Mouse (Mus musculus) stomach, postnatal 0 days (tissue): ENCODE measurements at regions not wholly inside any gene's neighbourhood (a gene's known extent, or its start where the extent isn't known, plus 50 kb on each side); places are given as distances from the start of the nearest gene placed in this dataset.

Source experiments
- ATAC-seq: fragments of 200-750 bp; cut with Nextera tagmentation; 2 replicates; pipeline ENCODE4 v1.8.0; 2017; ENCODE audit not compliant: low FRiP score, low TSS enrichment
- DNase-seq: peaks from one replicate; pipeline ENCODE4 v3.0.0-alpha.2; 2016; ENCODE audit warnings: low spot score
- H3K27ac ChIP-seq: fragments of 300-500 bp; sonication (generic); replicated peaks from 2 replicates; pipeline ENCODE4 v1.5.1; 2014; ENCODE audit warnings: mild to moderate bottlenecking, control low read depth
- H3K27me3 ChIP-seq: fragments of 300-500 bp; sonication (generic); 2 replicates; pipeline ENCODE4 v1.6.1; 2014; ENCODE audit warnings: low read length; ENCODE audit not compliant: control insufficient read depth, insufficient read depth
- H3K36me3 ChIP-seq: fragments of 300-500 bp; sonication (generic); 2 replicates; pipeline ENCODE4 v1.6.1; 2014; ENCODE audit warnings: low read length, mixed read lengths; ENCODE audit not compliant: control insufficient read depth, insufficient read depth
- H3K4me1 ChIP-seq: fragments of 300-500 bp; sonication (generic); replicated peaks from 2 replicates; pipeline ENCODE4 v1.6.1; 2014; ENCODE audit warnings: antibody characterized with exemption; ENCODE audit not compliant: control insufficient read depth, insufficient read depth
- H3K4me2 ChIP-seq: fragments of 300-500 bp; sonication (generic); replicated peaks from 2 replicates; pipeline ENCODE4 v1.6.1; 2014; ENCODE audit warnings: low read depth, mild to moderate bottlenecking, control low read depth, moderate library complexity
- H3K4me3 ChIP-seq: fragments of 300-500 bp; sonication (generic); 2 replicates; pipeline ENCODE4 v1.5.1; 2014; ENCODE audit warnings: low read depth, low read length, control low read depth
- H3K9ac ChIP-seq: fragments of 300-500 bp; sonication (generic); 2 replicates; pipeline ENCODE4 v1.6.1; 2014; ENCODE audit warnings: mild to moderate bottlenecking, low read length, control low read depth, mixed read lengths
- H3K9me3 ChIP-seq: fragments of 300-500 bp; sonication (generic); 2 replicates; pipeline ENCODE4 v1.6.1; 2016; ENCODE audit warnings: low read length; ENCODE audit not compliant: control insufficient read depth
- CTCF ChIP-seq: IDR thresholded peaks from 2 replicates; pipeline ENCODE4 v1.5.1; 2016; ENCODE audit warnings: antibody characterized with exemption, low read depth, mild to moderate bottlenecking, moderate library complexity
- EP300 ChIP-seq: optimal IDR thresholded peaks from 2 replicates; pipeline ENCODE3; 2016; ENCODE audit warnings: antibody characterized with exemption
- WGBS: fragments of 180-500 bp; shearing (Covaris S2); extraction: QIAGEN DNeasy Blood & Tissue Kit; methylation state at CpG from one replicate; pipeline ENCODE4 v1.1.7; 2014; 5-methylcytosine and 5-hydroxymethylcytosine counted together

DNA sequence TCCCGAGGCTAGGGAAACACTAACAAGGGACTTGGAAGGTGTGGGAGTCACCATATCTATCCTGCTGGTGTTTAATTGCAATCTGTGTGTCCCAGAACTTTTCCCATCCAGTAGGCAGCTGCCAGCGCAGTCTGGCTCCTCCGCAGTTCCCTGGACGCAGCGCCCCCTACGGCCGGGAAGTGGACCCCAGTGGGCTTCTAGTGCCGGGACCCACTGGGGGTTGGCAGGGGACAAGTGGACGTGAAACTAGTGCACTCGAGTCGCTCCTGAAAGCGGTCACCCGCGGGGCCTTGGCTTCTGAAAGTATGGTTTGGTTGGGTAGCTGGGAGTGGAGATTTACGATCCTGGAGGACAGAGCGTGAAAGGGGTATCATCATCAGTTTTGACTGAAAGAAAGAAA is 101.2 kb upstream of the Zic3 start:
- peak; percentile 28; the same call in 1 of the 2 replicates for TF ChIP-seq CTCF
- TF ChIP-seq EP300 = no peak
- H3K9ac ChIP-seq = no peak overlapping the region
- H3K27me3 ChIP-seq = no peaks in the 10 kb centered on the region
- H3K4me3 ChIP-seq = no peak overlapping the region
- no peaks in the 10 kb centered on the region for H3K36me3 ChIP-seq
- DNase-seq = peak; percentile 16
- ATAC-seq = no peak
- H3K27ac ChIP-seq = no peak overlapping the region
- 14% methylated on average over 16 of the region's 16 CpGs for WGBS
- no peaks in the 10 kb centered on the region for H3K9me3 ChIP-seq
- H3K4me2 ChIP-seq = no peak overlapping the region
- no peaks in the 10 kb centered on the region for H3K4me1 ChIP-seq

DNA sequence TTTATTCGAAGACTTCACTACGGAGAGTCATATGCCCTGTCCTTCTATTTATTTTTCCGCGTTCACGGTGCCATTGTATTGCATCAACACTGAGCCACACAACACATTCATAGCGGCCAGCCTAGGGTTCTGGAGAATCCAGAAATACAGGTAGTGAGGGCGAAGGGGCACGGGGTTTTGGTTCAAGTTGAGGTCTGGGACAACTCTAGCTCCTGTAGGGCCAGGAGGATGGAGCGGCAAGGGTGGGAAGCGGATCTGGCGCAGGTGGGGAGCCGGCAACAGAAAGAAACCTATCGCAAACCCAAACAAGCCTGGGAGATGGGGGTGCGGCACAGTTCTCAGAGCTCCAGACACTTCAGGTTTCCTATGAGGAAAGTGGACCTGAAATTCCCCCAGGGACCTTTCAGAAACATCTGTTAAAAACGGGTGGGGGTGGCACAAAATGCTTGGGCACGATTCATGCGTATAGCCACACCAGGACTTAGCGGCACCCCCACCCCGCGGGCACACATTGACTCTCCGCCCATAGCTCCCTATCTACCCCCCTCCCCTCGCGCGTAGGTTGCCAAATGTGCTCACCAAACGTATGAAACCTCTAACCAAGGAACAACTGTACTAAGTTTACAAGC is 100.6 kb upstream of the Zic3 start:
- Histone ChIP-seq H3K4me1 (no peaks in the 10 kb centered on the region), H3K36me3 (no peaks in the 10 kb centered on the region), H3K4me3 (no peak overlapping the region), H3K9me3 (no peaks in the 10 kb centered on the region), H3K27ac (no peak overlapping the region), H3K4me2 (no peak overlapping the region), H3K27me3 (no peaks in the 10 kb centered on the region), H3K9ac (no peak overlapping the region)
- ATAC-seq = no peak
- TF ChIP-seq EP300 = no peak
- no peak for TF ChIP-seq CTCF
- DNase-seq = no peak
- WGBS = 17% methylated on average over 25 of the region's 25 CpGs

DNA sequence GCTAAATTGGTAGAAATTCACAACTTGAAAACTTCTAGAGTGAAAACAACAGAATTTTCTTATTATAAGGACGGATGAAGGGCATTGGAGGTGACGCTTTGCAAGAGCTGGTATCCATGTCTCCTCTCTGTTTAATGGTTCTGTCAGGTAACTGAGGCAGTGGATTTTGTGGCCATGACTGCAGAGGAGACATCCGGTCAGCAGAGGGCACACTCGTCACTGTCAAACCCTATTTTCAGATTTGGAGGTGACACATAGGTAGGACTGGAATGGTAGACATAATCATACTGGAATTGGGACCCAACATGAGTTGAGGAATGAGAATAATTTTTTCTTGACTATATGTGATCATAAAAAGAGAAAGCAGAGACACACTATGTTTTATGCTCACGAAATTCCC is 98.7 kb upstream of the Zic3 start:
- Histone ChIP-seq H3K4me3 (no peak overlapping the region), H3K9me3 (no peaks in the 10 kb centered on the region), H3K4me1 (no peaks in the 10 kb centered on the region), H3K9ac (no peak overlapping the region), H3K36me3 (no peaks in the 10 kb centered on the region), H3K27ac (no peak overlapping the region), H3K27me3 (no peaks in the 10 kb centered on the region), H3K4me2 (no peak overlapping the region)
- DNase-seq (peak; percentile 36), ATAC-seq (no peak)
- WGBS = 31% methylated on average over 5 of the region's 5 CpGs
- TF ChIP-seq CTCF (peak; percentile 65), EP300 (no peak)

DNA sequence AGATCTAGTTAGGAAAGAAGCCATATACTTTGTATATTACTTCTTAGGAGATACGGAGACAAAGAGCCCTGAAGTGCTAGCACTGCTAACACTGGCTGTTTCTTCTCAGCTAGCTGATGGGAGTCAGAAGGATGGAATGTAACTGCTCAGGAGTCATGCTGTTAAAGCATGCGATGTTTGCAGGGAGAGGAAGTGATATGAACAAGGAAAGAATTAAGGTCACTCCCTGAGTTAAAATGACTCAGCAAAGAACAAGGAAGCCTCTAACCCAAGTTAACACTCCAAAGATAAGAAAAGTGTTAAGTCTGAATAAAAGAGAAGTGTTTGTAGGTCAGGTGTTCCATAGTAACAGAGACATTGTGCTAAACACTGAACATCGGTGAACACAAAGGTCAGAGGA is 86.9 kb upstream of the Zic3 start:
- Histone ChIP-seq H3K27ac (no peak overlapping the region), H3K4me1 (no peaks in the 10 kb centered on the region), H3K4me2 (no peak overlapping the region), H3K36me3 (no peaks in the 10 kb centered on the region), H3K9ac (no peak overlapping the region), H3K4me3 (no peak overlapping the region), H3K9me3 (no peaks in the 10 kb centered on the region), H3K27me3 (no peaks in the 10 kb centered on the region)
- no peak for DNase-seq
- ATAC-seq = peak; percentile 92
- TF ChIP-seq CTCF (no peak), EP300 (no peak)
- 34% methylated on average over 3 of the region's 3 CpGs for WGBS

DNA sequence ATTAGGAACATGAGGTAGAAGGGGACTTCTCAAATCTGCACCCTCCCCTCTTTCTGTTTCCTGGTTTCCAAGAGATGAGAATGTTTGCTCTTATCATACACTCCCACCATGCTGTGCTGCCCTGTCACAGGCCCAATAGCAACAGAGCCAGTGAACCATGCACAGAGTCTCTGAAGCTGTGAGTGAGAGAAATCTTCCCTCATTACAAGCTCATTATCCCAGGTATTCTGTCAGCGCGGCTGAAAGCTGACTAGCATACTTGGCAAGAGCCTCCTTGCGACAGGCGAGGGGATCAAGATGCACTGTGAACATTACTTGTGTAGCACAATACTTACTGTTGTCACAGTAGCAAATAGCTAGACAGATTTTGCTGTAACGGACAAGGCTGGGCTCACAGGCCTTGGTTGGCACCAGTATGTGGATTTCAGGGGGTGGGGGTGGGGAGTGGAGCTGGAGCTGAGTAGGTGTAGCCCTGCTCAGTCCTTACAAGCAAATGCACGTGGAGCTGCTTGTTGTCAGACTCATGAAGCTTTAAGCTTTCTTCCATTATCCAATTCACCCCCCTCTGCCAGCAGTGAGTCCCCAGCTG is 84.2 kb upstream of the Zic3 start:
- ATAC-seq = no peak
- Histone ChIP-seq H3K9ac (no peak overlapping the region), H3K4me3 (no peak overlapping the region), H3K4me1 (no peaks in the 10 kb centered on the region), H3K36me3 (no peaks in the 10 kb centered on the region), H3K9me3 (no peaks in the 10 kb centered on the region), H3K4me2 (no peak overlapping the region), H3K27me3 (no peaks in the 10 kb centered on the region), H3K27ac (no peak overlapping the region)
- DNase-seq = no peak
- TF ChIP-seq EP300 (no peak), CTCF (no peak)
- WGBS = 47% methylated on average over 6 of the region's 6 CpGs

DNA sequence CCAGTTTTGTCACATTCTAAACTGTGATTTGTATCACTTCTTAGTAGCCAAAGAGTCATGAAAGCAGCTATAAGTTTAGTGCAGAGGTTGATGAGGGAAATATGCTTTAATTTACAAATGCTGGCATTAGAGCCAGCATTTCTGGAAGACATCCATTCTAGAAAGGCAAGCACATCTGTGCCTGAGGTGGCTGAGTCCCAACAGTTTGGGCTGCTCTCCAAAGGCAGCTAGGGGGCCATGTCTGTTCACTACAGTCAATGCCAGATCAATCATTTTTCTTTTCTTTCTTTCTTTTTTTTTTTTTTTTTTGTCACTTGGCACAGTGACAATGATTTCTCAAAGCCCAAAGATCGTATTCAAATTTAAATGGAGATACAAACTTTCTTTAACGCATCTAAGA is 71.6 kb upstream of the Zic3 start:
- 41% methylated on average over 2 of the region's 2 CpGs for WGBS
- ATAC-seq (no peak), DNase-seq (no peak)
- Histone ChIP-seq H3K4me1 (no peaks in the 10 kb centered on the region), H3K27me3 (no peaks in the 10 kb centered on the region), H3K4me3 (no peak overlapping the region), H3K36me3 (no peaks in the 10 kb centered on the region), H3K9me3 (no peaks in the 10 kb centered on the region), H3K27ac (no peak overlapping the region), H3K9ac (no peak overlapping the region), H3K4me2 (no peak overlapping the region)
- TF ChIP-seq CTCF = no peak
